Mouse (Mus musculus) neutrophil, adult 65 days (primary cell): ENCODE data around the gene Pccb. TPM values are rescaled to one million over a fixed set of nuclear protein-coding genes. Genes with fewer than 3 reads are reported as not detected.

ENCODE experiments used
- total RNA-seq: library from RNA; stranded (reverse); gene quantifications from 2 replicates; pipeline ENCODE4 v1.2.4, GENCODE M21; 2023

Pccb gene
- total RNA-seq: 5.1 and 5.2 TPM in 2 replicates

DNA sequence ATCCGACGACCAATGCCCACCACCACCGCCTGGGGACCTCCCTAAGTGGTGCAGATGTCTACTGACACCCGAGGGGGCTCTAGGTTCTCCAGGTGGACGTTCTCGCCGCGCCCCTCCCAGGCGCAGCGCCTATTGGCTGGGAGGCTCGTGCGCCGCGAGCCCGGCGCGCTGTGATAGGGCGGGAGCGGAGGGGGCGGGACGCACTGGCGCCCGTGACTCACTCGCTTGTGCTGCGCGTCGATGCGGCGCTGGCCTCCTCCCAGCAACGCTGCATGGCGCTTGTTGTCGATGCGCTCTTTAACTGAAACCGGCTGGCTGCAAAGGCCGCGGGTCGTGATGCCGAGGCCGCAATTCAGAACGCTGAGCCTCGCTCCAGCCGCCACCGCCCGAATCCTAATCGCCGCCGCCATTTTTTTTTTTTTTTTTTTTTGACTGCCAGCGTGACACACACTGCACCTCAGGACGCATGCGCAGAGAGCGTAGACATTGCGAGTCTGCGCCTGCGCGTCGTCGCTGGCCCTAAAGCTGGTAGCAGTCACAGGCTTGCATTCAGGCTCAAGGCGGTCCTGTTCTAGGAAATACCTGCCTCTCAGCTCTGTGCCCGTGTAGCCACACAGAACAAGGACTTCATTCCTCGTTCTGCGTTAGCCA is at the start of gene Pccb:
Gene Pccb, minus strand, starts transcription at position 451 of the 651 bp plus-strand sequence.

DNA sequence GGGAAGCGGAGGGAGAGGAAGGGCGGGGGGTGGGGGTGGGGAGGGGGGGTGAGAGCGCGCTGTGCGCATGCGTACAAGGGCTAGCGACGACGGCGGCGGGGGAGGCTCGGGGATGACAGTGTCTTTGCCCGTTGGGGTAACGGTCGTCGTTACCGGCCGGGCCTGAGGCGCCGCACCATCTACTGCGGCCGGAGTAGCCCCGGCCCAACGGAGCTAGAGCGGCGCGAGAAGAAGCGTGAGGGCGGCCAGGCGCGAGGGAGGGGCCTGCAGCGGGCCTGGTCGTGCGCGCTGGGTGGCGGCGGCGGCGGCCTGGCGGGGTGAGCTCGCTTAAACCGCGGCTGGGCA is 39.3 kb upstream of the Pccb start, which contains the start of gene Msl2:
Gene Msl2, plus strand, starts transcription at position 115 of the 345 bp plus-strand sequence.

Other genes with a start within 250 kb of the Pccb start
- 91.2 and 122 TPM in 2 replicates for gene Msl2, start 39.2 kb upstream of the Pccb start, total RNA-seq
- 1.3 TPM in 2 replicates for gene Ppp2r3a, start 216.9 kb upstream of the Pccb start, total RNA-seq